Mouse (Mus musculus) heart, postnatal 0 days (tissue): ENCODE data around the gene Ehmt2. TPM values are rescaled to one million over a fixed set of nuclear protein-coding genes. Genes with fewer than 3 reads are reported as not detected.

Source experiments
- ATAC-seq: fragments of 200-750 bp; cut with Nextera tagmentation; 2 replicates; pipeline ENCODE4 v1.8.0; 2017; ENCODE audit warnings: low read depth, moderate number of reproducible peaks, moderate library complexity; ENCODE audit not compliant: insufficient read depth
- DNase-seq: peaks from one replicate; pipeline ENCODE4 v3.0.0-alpha.2; 2016; ENCODE audit warnings: low spot score
- H3K27ac ChIP-seq: fragments of 300-500 bp; sonication (generic); 2 replicates; pipeline ENCODE4 v1.5.1; 2014; ENCODE audit warnings: low read depth, mild to moderate bottlenecking
- H3K27me3 ChIP-seq: fragments of 300-500 bp; sonication (generic); 2 replicates; pipeline ENCODE4 v1.6.1; 2014; ENCODE audit warnings: low read length, mixed read lengths; ENCODE audit not compliant: control insufficient read depth, insufficient read depth
- H3K36me3 ChIP-seq: fragments of 300-500 bp; sonication (generic); replicated peaks from 2 replicates; pipeline ENCODE4 v1.6.1; 2014; ENCODE audit warnings: low read length, mixed read lengths; ENCODE audit not compliant: control insufficient read depth, insufficient read depth
- H3K4me1 ChIP-seq: fragments of 300-500 bp; sonication (generic); 2 replicates; pipeline ENCODE4 v1.6.1; 2014; ENCODE audit warnings: antibody characterized with exemption; ENCODE audit not compliant: control insufficient read depth, insufficient read depth
- H3K4me2 ChIP-seq: fragments of 300-500 bp; sonication (generic); 2 replicates; pipeline ENCODE4 v1.6.1; 2014; ENCODE audit warnings: low read depth, mild to moderate bottlenecking, low read length, moderate library complexity
- H3K4me3 ChIP-seq: fragments of 300-500 bp; sonication (generic); 2 replicates; pipeline ENCODE4 v1.5.1; 2014; ENCODE audit warnings: low read depth, low read length
- H3K9ac ChIP-seq: fragments of 300-500 bp; sonication (generic); replicated peaks from 2 replicates; pipeline ENCODE4 v1.6.1; 2014; ENCODE audit warnings: low read depth, low read length, mixed read lengths
- H3K9me3 ChIP-seq: fragments of 300-500 bp; sonication (generic); replicated peaks from 2 replicates; pipeline ENCODE4 v1.6.1; 2016; ENCODE audit warnings: low read length; ENCODE audit not compliant: control insufficient read depth
- CTCF ChIP-seq: IDR thresholded peaks from 2 replicates; pipeline ENCODE4 v1.5.1; 2016; ENCODE audit warnings: antibody characterized with exemption, control low read depth, low read depth
- EP300 ChIP-seq: IDR thresholded peaks from 2 replicates; pipeline ENCODE4 v1.6.1; 2016; ENCODE audit warnings: antibody characterized with exemption, low read depth
- WGBS: fragments of 180-500 bp; shearing (Covaris S2); extraction: QIAGEN DNeasy Blood & Tissue Kit; methylation state at CpG from one replicate; pipeline ENCODE4 v1.1.7; 2014; 5-methylcytosine and 5-hydroxymethylcytosine counted together
- polyA plus RNA-seq: library from polyadenylated mRNA; unstranded; fragments of >200 nt; fragmentation: Nextera tagmentation; extraction: Ambion mirVana; gene quantifications from 2 replicates; pipeline ENCODE4 v1.2.1, GENCODE M21; 2015
- total RNA-seq: library from RNA; depleted of rRNA; stranded (reverse); fragments of >200 nt; gene quantifications from 2 replicates; pipeline ENCODE4 v1.2.3, GENCODE M21; 2014; ENCODE audit warnings: low replicate concordance

Ehmt2 gene
- total and polyA plus RNA-seq, 2 experiments from 2014 or later = 17.6 to 80.3 TPM

DNA sequence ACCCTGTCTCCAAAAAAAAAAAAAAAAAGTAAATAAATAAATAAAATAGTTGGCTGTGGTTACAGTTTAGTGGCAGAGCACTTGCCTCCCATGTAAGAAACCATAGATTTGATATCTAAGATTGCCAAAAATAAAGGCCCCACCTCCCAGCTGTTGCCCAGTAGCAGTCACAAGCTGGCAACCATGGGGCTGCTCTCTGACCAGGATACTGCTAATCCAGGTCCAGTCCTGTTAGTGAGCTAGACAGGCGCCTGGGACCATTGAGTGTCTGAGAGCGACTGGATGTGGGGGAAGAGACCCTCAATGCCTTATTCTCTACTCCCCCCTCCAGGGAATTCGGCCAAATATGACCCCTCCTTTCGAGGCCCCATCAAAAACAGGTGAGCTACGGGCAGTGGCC lies 18.0 kb downstream of the Ehmt2 start:
- Histone ChIP-seq H3K4me2 (no peak overlapping the region), H3K27ac (no peak overlapping the region), H3K9ac (no peak overlapping the region), H3K4me1 (no peaks in the 10 kb centered on the region), H3K27me3 (no peaks in the 10 kb centered on the region), H3K36me3 (peaks cover 28% of the 10 kb centered on the region), H3K4me3 (no peak overlapping the region), H3K9me3 (no peaks in the 10 kb centered on the region)
- ATAC-seq (no peak), DNase-seq (no peak)
- 88% methylated on average over 5 of the region's 5 CpGs for WGBS
- TF ChIP-seq CTCF (no peak), EP300 (no peak)

GRCm38 (mm10) chr17:34917188-34917587 lies 18.9 kb downstream of the Ehmt2 start:
- 61% methylated on average over 9 of the region's 9 CpGs for WGBS
- H3K9ac ChIP-seq = no peak overlapping the region
- no peaks in the 10 kb centered on the region for H3K4me1 ChIP-seq
- no peak overlapping the region for H3K4me2 ChIP-seq
- ATAC-seq (no peak), DNase-seq (no peak)
- H3K27me3 ChIP-seq = no peaks in the 10 kb centered on the region
- no peaks in the 10 kb centered on the region for H3K9me3 ChIP-seq
- H3K27ac ChIP-seq = no peak overlapping the region
- no peak for TF ChIP-seq EP300
- no peak for TF ChIP-seq CTCF
- H3K36me3 ChIP-seq = peaks cover 20% of the 10 kb centered on the region
- no peak overlapping the region for H3K4me3 ChIP-seq

DNA sequence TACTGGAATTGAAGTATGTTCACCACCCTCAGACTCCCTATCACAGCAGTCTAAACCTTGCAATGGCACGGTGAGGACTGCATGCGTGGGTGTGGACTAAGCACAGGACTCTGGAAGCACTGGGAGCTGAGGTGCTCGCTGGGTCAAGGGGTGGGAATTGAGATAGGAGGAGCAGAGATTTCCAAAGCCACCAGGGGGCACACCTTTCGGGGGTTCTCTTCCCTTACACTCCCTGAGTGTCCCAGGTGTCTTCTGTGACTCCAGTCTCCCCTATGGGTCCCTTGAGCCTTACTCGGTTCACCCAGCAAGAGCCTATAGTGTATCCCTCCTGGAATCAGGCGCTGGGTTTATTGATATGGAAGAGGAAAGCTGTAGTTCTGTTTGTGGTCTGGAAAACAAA lies 24.7 kb downstream of the Ehmt2 start:
- H3K27ac ChIP-seq = no peak overlapping the region
- H3K4me1 ChIP-seq = no peaks in the 10 kb centered on the region
- no peaks in the 10 kb centered on the region for H3K36me3 ChIP-seq
- WGBS = 39% methylated on average over 6 of the region's 6 CpGs
- no peak for DNase-seq
- H3K9ac ChIP-seq = no peak overlapping the region
- H3K27me3 ChIP-seq = no peaks in the 10 kb centered on the region
- H3K4me3 ChIP-seq = no peak overlapping the region
- H3K9me3 ChIP-seq = no peaks in the 10 kb centered on the region
- H3K4me2 ChIP-seq = no peak overlapping the region
- no peak for ATAC-seq
- TF ChIP-seq EP300 = no peak
- peak; percentile 20; the same call in 1 of the 2 replicates for TF ChIP-seq CTCF

DNA sequence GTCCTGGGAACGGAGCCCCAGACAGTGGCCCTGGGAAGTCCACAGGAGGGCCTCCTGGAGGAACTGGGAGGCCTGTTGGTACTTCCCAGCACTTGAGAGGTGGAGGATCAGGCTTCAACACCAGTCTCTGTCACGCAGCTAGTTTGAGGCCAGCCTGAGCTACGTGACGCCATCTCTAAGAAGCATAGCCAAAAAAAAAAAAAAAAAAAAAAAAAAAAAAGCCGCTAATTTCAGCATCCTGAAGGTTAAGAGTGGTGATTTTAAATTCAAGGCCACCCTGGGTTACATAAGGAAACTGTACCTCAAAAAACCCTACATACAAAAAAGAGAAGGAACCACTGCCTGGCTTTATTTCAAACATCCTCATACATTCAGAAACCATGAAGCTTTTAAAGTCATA lies 26.0 kb downstream of the Ehmt2 start:
- ATAC-seq (no peak), DNase-seq (no peak)
- no peaks in the 10 kb centered on the region for H3K9me3 ChIP-seq
- no peak overlapping the region for H3K9ac ChIP-seq
- no peaks in the 10 kb centered on the region for H3K27me3 ChIP-seq
- TF ChIP-seq CTCF (no peak), EP300 (no peak)
- H3K4me1 ChIP-seq = no peaks in the 10 kb centered on the region
- H3K36me3 ChIP-seq = no peaks in the 10 kb centered on the region
- 66% methylated on average over 5 of the region's 5 CpGs for WGBS
- H3K27ac ChIP-seq = no peak overlapping the region
- no peak overlapping the region for H3K4me3 ChIP-seq
- no peak overlapping the region for H3K4me2 ChIP-seq

DNA sequence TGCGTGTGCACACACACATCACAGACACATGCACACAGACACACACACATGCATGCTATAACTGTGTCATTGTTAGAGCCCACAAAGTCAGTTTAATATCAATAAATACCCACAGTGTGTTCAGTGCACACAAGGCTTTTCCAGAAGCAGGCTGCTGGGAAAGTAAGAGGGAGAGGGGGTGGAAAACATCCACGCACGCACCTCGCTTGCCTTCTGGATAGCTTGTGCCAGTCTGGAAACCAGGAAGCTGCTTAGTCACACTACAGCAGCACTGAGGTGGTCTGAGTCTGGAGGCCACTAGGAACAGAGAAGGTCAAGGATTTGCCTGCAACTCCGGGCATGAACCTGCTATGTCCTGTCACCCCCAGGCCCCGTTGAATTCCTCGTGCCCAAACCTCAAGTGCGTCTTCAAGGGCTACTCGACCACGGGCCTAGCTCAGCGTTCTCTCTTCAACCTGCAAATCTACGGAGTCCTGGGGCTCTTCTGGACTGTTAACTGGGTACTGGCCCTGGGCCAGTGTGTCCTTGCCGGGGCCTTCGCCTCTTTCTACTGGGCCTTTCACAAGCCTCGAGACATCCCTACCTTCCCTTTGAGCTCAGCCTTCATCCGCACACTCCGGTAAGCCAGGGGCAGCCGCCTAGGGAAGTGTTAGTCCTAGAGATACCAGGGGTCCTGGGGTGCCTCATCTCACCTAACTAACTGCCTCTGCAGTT lies 29.2 kb downstream of the Ehmt2 start:
- Histone ChIP-seq H3K4me1 (peaks cover 10% of the 10 kb centered on the region; the same call in 1 of the 2 replicates), H3K4me3 (no peak overlapping the region), H3K9ac (no peak overlapping the region), H3K27me3 (no peaks in the 10 kb centered on the region), H3K36me3 (no peaks in the 10 kb centered on the region), H3K4me2 (no peak overlapping the region), H3K9me3 (no peaks in the 10 kb centered on the region), H3K27ac (no peak overlapping the region)
- TF ChIP-seq CTCF = no peak
- TF ChIP-seq EP300 = no peak
- DNase-seq (no peak), ATAC-seq (no peak)
- 82% methylated on average over 18 of the region's 18 CpGs for WGBS

DNA sequence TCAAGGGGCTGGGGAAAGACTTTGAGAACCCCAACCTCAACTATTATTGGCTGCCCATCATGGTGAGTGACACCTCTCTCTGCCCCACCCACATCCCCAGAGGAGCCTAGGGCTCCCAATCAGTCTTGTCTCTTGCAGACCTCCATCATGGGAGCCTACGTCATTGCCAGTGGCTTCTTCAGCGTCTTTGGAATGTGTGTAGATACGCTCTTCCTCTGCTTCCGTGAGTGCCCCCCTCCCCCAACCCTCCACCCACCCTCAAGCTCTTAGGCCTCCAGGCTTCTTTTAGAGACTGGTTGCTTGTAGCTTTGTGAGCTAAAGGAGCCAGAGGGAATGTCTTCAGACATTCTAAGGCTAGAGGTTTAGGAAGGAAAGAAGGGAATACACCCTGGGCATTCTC lies 30.6 kb downstream of the Ehmt2 start:
- Histone ChIP-seq H3K4me3 (no peak overlapping the region), H3K27me3 (no peaks in the 10 kb centered on the region), H3K4me2 (no peak overlapping the region), H3K9ac (no peak overlapping the region), H3K27ac (no peak overlapping the region), H3K36me3 (no peaks in the 10 kb centered on the region), H3K9me3 (no peaks in the 10 kb centered on the region), H3K4me1 (peaks cover 10% of the 10 kb centered on the region; the same call in 1 of the 2 replicates)
- DNase-seq = no peak
- ATAC-seq = no peak
- TF ChIP-seq CTCF = no peak
- TF ChIP-seq EP300 = no peak
- 40% methylated on average over 4 of the region's 4 CpGs for WGBS
